Mouse (Mus musculus): Measurements from ENCODE around the gene S100a16.

DNA sequence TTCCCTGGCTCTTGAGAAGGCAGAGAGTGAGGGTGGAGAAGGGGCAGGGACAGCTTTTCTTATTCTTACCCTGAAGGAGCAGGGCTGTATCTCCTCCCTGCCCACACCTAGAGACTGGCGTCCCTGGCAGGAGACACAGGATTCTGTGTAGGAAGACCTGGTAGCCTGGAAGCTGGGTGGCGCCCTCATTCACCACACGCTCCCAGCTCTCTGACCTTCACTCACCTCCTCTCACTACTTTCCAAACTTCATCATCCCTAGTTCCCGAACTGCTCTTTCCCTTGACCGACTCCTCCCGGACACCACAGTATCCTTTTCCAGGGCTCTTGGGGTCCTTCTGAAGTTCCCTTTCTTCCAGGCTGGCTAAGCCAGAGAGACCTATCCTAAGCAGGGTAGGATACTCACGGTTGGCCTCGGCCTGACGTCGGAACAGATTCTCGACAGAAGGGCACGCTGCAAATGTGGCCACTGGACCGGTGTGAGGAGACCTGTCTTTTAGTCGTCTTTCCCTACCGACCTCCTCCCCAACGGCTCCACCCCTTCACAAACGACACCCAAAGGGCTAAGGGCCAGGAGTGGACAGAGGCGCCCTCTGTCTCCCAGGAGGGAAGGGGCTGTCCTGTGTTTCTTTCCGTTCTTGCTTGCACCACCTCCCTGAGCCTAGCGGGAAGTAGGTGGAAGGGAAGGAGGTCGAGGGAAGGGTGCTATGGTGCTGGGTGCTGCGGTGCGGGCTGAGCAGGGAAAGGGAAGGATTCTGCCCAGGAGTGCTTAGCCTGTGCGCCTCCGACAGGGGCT is 23.1 kb upstream of the S100a16 start, which contains the start of the genes S100a1 and S100a13:
- TF ChIP-seq CTCF (conservative IDR thresholded peaks at IDR 0.05; ENCODE audit: low read length) (no peak), NANOG (IDR thresholded peaks at IDR 0.05; ENCODE audit: borderline replicate concordance, low read length) (no peak)
